Mouse (Mus musculus) thymus, postnatal 36 days (tissue): Measurements from ENCODE around the gene Zp1.

Experiments
- DNase-seq, 2 experiments: peaks; one replicate each; pipeline ENCODE4 v3.0.0; 2022; ENCODE audit warnings: mixed read lengths in 2 of 2

Zp1 gene

DNA sequence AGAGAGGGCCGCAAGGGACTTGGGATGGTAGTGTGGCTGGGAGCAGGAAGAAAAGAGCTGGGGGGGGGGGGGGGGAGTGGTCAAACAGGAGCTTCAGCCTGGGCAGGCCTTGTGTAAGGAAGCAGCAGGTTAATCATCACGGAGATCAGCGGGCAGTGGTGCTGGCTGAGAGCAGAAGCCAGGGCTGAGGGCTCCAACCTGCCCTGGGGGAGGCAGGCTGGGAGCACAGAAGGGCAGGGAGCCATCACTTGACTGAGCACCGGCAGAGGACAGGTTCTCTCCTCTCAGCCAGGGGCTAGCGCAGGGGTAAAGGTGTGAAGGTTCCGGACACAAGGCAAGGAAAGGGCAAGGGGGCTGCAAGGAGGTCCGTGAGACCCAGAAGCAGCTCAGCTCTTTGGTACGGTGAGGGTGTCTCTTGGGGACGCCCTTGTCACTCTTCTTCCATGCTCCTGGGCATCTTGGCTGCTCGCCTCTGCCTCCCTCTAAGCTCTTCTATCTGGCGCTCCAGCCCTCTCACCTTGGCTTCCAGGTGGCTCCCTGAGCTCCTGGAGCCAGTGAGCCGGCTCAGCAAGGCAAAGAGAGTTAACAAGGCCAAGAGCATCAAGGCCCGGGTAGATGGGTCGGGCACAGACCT is 49.0 kb downstream of the Zp1 start:
- DNase-seq: no peak

DNA sequence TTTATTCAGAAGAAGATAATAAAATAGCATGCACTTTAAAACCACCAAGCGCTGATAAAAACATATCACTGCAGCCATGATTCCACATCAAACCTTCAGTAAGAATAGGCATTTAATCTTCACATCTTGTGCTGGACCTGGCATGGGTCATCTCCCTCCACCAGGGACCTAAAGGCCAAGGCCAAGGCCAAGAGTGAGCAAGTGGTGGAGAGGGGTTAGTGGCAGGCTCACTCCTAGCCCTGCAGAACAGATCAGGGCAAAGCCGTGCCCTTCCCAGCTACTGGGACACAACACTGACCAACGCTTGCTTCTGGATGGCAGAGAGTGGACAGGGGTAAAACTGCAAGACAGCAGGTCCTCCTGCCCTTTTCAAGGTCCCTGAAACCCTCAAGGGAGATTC is 49.8 kb downstream of the Zp1 start:
- no peak for DNase-seq

DNA sequence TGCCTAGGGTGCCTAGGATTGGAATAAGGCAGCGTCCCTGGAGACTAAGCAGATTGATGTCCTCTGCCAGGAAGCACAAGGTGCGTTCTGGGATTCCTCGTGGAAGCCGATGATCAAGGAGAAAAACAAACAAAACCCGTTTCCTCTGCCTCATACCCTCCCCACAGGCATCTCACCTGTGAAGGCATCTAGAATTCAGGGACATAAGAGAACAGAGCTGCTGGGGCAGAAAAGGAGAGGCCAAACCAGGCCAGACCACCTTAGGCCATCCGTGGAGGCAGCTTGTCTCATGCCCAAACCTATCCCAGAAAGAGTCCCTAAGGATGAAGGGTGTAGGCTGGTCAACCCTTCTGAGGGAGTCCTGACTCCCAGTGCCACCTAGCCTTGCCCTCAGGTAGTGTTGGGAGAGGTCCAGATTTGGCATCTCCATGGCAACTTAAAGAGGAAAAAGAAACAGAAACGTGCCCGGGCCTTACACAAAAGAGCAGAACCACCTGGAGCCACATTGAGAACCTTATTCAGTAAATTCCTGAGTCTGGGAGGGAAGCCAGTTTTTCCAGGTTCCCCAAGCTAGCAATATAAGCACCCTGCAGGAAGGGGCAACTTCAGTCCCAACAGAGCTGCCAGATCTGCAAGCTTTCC is 50.4 kb downstream of the Zp1 start, which contains the start of gene Tmem132a:
TSS of gene Tmem132a (minus strand) at position 55 of the 642 bp plus-strand sequence.
- DNase-seq: no peak

GRCm38 (mm10) chr19:10869241-10869885 is 51.1 kb downstream of the Zp1 start:
- DNase-seq: peak; percentile 32 to 36

DNA sequence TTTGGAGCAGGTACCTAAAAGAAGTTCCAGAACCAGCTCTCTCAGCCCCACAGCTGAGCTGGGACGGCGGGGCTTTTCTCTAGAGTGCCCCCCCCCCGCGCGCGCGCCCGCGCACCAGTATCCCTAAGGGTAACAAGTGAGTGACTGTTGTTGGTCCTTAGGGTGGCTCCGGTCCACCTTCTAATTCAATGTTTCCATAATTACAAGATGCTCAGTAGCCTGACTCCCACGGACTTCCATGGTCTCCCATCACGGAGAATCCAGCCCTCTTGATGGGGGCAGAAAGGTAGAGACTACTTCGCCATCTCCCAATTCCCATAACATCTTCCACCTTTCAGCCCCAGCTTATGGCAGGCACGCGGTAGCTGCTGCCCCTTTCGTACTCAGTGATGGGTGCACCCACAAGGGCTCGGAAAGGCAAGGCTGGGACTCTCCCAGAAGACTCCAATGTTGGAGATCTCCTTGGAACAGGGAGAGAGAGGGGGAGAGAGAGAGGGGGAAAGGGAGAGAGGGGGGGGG is 51.8 kb downstream of the Zp1 start:
- DNase-seq: no peak

GRCm38 (mm10) chr19:10867946-10868622 is 52.3 kb downstream of the Zp1 start:
- no peak for DNase-seq

DNA sequence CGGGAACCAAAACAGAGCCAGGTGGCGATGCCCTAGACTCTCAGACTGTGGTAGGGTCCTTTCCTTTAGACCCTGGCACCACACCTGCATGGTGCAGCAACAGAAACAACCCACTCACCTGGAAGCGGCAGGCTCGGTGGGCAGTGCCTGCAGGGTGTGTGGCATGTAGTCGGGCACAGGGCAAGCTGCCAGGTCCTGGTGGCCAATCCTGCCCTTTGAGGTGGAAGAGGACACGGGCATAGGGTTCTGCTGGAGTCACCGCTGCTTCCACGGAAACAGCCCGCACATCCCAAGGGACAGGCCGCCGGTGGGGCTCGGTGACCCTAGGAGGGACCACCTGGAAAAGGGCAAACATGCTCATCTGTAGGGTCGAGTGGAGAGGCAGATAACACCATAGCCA is 54.1 kb downstream of the Zp1 start:
- no peak for DNase-seq
